ENCODE assay signal across 15 mouse cellular contexts in genomic region chr12:15124179-15124578, GRCm38 (mm10).
"Had no signal": no experiment of that assay in that cellular context is flagged by ENCODE, and none has a peak within 500 bp of the region (broad histone marks: within the 10 kb centered on the region; RNA-seq: fewer than 3 reads in every experiment).

No protein-coding gene starts in this region.

- H3K27me3 ChIP-seq: limb, embryonic 13.5 days had no signal

- H3K9ac ChIP-seq: limb, embryonic 13.5 days; liver, embryonic 14.5 days had no signal

- H3K27ac ChIP-seq: layer of hippocampus, adult 2 months; left cerebral cortex, adult 2 months; limb, embryonic 13.5 days; liver, embryonic 14.5 days had no signal

- DNase-seq: kidney, adult 11 months; kidney, adult 9 months; kidney, postnatal 10 days; kidney, postnatal 4 days; lung, adult 18-20 months; retina, postnatal 1 day; right cerebral cortex, postnatal 4 days; spleen, adult 18-20 months; thymus, adult 18-20 months; thymus, postnatal 14 days had no signal

- ATAC-seq: midbrain, embryonic 16.5 days had no signal

- H3K9me3 ChIP-seq: limb, embryonic 13.5 days had no signal

- H3K4me2 ChIP-seq: limb, embryonic 13.5 days had no signal

- H3K4me1 ChIP-seq: limb, embryonic 13.5 days had no signal

- H3K36me3 ChIP-seq: limb, embryonic 13.5 days had no signal

- H3K4me3 ChIP-seq: layer of hippocampus, adult 2 months; left cerebral cortex, adult 2 months; limb, embryonic 13.5 days had no signal
